Mouse (Mus musculus): ENCODE results near the gene Iqgap1. TPM values are rescaled to one million over a fixed set of nuclear protein-coding genes. Genes with fewer than 3 reads are reported as not detected.

The Iqgap1 gene
- total RNA-seq, 2 experiments from 2014 or later, result 26.0 to 27.3 TPM

DNA sequence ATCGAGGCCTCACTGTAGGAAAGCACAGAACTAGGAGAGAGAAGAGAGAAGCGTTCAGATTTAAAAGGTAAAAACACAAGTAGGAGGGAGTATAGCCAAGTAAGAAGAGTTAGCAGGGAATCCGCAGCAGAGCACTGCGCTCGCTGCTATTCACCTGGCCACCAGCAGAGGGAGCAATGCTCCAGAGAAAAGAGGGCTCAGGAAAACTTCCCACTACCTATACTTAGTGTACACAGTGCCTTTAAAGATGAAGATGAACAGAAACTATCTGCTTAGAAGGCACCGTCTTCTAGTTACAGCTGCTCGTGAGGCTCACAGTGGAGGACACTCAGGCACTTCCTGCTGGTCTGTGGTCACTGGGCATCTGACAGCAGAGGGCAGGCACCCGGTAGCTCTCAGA, 96.1 kb downstream of the Iqgap1 start:
- Histone ChIP-seq H3K4me3 (no peak overlapping the region), H3K27ac (no peak overlapping the region)
- peak; percentile 63 to 85 for DNase-seq (ENCODE audit: extremely low spot score in 1 of 2, low spot score in 2 of 2)
- intact Hi-C loops (cut with DNase I), result loop anchor here (1.0 to 10.0 kb wide), 2 partner anchors 120 to 425 kb away; no protein-coding TSS in a partner anchor
- no peak; the same call in none of the 2 replicates for TF ChIP-seq CTCF (IDR thresholded peaks at IDR 0.05)

DNA sequence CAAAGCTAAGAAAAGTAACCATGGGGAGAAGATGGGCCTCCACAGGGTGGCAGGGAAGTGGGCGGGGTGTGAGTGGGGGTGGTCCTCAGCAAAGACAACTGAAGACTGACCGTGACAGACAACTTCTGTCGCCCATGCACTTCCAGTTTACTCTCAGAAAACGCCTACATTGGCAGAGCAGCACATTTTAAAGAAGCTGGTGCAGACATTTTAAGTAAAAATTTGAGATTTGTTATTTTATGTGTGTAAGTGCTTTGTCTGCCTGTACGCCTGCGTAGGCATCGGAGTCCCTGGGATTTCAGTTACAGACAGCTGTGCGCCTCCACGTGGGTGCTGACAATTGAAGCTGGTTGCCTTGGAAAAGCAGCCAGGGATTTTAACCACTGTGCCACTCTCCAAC, 104.7 kb downstream of the Iqgap1 start:
- DNase-seq (ENCODE audit: extremely low spot score in 1 of 2, low spot score in 2 of 2), result peak; percentile 58 to 61
- H3K4me3 ChIP-seq, result no peak overlapping the region
- H3K27ac ChIP-seq, result no peak overlapping the region
- intact Hi-C loops (cut with DNase I), result loop anchor here (2.0 to 5.0 kb wide), 2 partner anchors 32 to 334 kb away; partner anchors contain the start of genes Crtc3 and Fes
- TF ChIP-seq CTCF (IDR thresholded peaks at IDR 0.05), result no peak

DNA sequence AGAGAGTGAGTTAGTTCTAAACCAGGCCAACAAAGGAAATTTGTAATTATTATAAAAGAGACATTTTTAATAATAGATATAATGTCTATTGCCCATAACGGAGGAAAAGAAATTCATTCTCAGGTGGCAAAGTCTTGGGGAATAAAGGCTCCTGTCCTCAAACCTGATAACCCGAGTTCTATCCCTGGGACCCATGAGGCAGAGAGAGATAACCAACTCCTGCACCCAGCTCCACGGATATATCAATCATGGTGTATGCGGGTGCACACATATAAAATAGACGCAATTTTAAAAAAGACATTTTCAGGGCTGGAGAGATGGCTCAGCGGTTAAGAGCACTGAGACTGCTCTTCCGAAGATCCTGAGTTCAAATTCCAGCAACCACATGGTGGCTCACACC, 106.2 kb downstream of the Iqgap1 start:
- no peak for TF ChIP-seq CTCF (IDR thresholded peaks at IDR 0.05)
- intact Hi-C loops (cut with DNase I), result no loop called here
- Histone ChIP-seq H3K27ac (no peak overlapping the region), H3K4me3 (no peak overlapping the region)
- no peak for DNase-seq (ENCODE audit: extremely low spot score in 1 of 2, low spot score in 2 of 2)

DNA sequence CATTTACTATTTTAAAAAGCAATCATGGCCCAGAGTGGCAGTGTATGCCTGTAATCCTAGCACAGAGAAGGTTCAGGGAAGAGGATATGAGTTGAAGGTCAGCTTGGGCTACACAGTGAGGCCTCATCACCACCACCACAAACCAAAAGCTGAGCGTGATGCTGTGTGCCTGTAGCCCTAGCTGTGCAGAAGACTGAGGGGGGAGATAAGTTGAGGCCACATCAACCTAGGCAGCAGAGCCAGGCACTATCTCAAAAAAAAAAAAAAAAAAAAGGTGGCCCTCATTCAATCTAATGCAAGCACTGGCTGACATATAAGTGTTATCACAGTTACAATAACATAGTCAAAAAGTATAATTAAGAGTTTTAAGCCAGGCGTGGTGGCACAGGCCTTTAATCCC, 106.7 kb downstream of the Iqgap1 start:
- no peak for TF ChIP-seq CTCF (IDR thresholded peaks at IDR 0.05)
- DNase-seq (ENCODE audit: extremely low spot score in 1 of 2, low spot score in 2 of 2), result no peak
- intact Hi-C loops (cut with DNase I), result no loop called here
- no peak overlapping the region for H3K27ac ChIP-seq
- H3K4me3 ChIP-seq, result no peak overlapping the region

DNA sequence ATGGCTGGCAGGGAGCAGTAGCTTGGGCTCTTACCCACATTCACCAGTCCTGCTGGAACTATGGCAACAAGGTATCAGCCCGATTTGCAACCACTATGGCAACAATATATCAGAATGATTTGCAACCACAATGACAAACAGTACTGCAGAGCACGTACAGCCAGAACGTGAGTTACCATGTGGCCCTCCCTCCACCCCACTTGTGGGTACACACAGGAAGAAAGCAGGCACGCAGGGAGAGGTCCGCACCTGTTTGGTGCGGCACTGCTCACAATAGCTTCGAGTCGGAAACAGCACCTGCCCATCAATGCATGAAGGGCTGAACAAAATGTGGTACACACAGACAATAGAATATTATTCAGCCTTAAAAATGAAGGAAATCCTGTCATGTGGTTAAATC, 107.3 kb downstream of the Iqgap1 start:
- DNase-seq (ENCODE audit: extremely low spot score in 1 of 2, low spot score in 2 of 2), result no peak
- no peak overlapping the region for H3K4me3 ChIP-seq
- intact Hi-C loops (cut with DNase I), result no loop called here
- TF ChIP-seq CTCF (IDR thresholded peaks at IDR 0.05), result no peak
- no peak overlapping the region for H3K27ac ChIP-seq

DNA sequence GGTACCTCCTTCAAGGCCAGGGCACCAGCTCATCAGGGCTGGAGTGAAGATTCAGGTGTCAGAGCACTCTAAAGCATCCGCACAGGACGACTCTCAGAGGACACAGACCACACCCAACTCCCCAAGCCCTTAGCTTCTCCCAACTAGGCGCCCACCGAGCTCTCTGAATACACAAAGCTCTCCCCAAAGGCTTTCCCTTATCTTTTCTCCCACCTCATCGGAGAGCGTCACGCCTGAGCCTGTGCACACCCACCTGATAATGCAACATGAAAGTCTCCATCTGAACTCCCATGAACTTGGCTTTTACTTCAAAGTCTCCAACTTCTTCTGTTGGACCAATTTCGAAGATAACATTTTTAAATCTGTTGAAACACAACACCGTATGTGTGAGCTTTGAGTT, 109.0 kb downstream of the Iqgap1 start:
- intact Hi-C loops (cut with DNase I), result no loop called here
- TF ChIP-seq CTCF (IDR thresholded peaks at IDR 0.05), result no peak
- DNase-seq (ENCODE audit: extremely low spot score in 1 of 2, low spot score in 2 of 2), result no peak

DNA sequence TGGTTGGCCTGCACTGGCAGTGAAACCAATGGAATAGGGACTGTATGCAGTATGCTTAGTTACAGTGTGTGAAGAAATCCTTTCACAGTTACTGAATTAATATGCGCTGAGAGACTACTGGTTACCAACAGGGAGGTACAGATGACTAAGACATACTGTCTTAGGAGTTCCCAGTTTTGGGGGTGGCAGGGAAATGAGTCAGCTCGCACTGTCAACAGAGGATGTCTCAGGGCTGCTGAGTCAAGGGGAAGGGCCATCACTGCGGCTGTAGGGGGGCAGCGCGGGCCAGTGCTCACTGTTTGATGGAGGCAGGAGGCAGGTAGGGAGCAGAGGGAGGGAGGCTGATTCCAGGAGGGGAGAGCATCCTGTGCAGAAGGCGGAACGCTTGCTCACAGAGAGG, 110.5 kb downstream of the Iqgap1 start:
- intact Hi-C loops (cut with DNase I), result loop anchor here (2.0 kb wide), 1 partner anchor 51 kb away; no protein-coding TSS in a partner anchor
- Histone ChIP-seq H3K4me3 (no peak overlapping the region), H3K27ac (no peak overlapping the region)
- no peak for TF ChIP-seq CTCF (IDR thresholded peaks at IDR 0.05)
- DNase-seq (ENCODE audit: extremely low spot score in 1 of 2, low spot score in 2 of 2), result peak; percentile 47 to 50

More for the DNA sequence above, 109.0 kb downstream of the Iqgap1 start:
- Histone ChIP-seq H3K4me3 (no peak overlapping the region), H3K27ac (no peak overlapping the region)

DNA sequence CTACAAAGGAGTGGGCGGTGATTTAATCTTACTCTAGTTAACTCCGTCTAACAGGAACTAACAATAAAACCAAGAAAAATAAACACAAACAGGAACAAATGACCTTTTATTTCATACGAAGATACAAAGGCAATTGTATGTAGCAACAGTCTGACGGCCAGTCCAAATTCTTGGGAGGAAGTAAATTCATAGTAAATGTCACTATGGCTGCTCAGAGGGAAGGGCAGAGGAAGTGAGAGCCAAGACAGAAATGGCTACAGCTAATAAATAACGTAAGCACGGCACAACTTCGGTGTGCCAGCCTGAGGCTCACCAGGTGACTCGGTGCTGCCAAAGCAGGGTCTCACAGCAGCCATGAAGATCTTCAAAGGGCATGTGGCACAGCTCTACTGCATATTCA, 114.3 kb downstream of the Iqgap1 start:
- no peak overlapping the region for H3K27ac ChIP-seq
- no peak for DNase-seq (ENCODE audit: extremely low spot score in 1 of 2, low spot score in 2 of 2)
- no peak overlapping the region for H3K4me3 ChIP-seq
- intact Hi-C loops (cut with DNase I), result no loop called here
- TF ChIP-seq CTCF (IDR thresholded peaks at IDR 0.05), result no peak

DNA sequence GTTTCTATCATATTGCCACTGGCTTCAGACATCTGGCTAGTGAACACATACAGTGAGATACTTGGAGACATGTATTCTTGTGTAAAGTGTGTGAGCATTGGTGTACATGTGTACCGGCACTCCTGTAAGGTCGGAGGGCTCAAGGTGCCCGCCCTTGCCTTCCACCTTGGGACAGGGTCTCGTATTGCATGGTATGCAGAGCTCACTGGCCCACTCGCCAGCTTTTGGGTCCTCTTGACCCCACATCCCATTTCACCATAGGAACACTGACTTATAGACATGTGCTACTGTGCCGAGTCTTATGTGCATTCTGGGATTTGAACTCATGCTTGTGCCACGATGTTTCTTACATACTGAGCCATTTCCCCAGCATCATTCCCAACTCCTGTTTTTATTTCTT, 115.4 kb downstream of the Iqgap1 start:
- intact Hi-C loops (cut with DNase I), result no loop called here
- no peak for DNase-seq (ENCODE audit: extremely low spot score in 1 of 2, low spot score in 2 of 2)
- Histone ChIP-seq H3K27ac (no peak overlapping the region), H3K4me3 (no peak overlapping the region)
- TF ChIP-seq CTCF (IDR thresholded peaks at IDR 0.05), result no peak

DNA sequence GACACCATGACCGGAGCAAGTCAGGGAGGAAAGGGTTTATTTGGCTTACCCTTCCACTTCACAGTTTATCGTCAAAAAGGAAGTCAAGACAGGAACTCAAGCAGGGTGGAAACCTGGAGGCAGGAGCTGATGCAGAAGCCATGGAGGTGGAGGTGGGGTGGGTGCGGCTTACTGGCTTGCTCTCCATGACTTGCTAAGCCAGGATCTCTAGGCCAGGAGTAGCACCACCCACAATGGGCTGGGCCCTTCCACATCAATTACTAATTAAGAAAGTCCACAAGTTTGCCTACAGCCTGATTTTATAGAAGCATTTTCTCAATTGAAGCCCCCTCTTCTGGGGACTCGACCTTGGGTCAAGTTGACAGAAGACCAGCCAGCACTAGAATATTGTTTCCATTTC, 121.7 kb downstream of the Iqgap1 start:
- intact Hi-C loops (cut with DNase I), result no loop called here
- no peak for DNase-seq (ENCODE audit: extremely low spot score in 1 of 2, low spot score in 2 of 2)
- Histone ChIP-seq H3K27ac (no peak overlapping the region), H3K4me3 (no peak overlapping the region)
- no peak for TF ChIP-seq CTCF (IDR thresholded peaks at IDR 0.05)

DNA sequence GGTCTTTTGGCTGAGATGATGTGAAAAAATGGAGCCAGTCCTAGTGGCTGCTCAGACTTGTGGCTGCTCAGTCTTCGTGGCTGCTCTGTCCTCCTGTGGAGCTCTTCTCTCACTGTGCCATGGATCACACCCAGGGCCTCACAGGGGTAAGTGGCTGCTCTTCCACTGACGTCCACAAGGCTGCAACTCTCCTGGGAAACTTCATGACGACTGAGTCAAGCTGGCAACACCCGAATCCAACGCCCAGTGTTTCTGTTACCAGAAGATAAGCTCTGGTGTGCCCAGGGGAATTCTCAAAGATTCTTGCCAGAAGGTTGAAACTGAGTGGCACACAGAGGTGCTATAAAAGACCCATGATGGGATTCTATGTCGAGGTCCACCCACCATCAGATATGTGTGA, 123.3 kb downstream of the Iqgap1 start:
- Histone ChIP-seq H3K27ac (no peak overlapping the region), H3K4me3 (no peak overlapping the region)
- intact Hi-C loops (cut with DNase I), result no loop called here
- no peak for DNase-seq (ENCODE audit: extremely low spot score in 1 of 2, low spot score in 2 of 2)
- TF ChIP-seq CTCF (IDR thresholded peaks at IDR 0.05), result no peak

DNA sequence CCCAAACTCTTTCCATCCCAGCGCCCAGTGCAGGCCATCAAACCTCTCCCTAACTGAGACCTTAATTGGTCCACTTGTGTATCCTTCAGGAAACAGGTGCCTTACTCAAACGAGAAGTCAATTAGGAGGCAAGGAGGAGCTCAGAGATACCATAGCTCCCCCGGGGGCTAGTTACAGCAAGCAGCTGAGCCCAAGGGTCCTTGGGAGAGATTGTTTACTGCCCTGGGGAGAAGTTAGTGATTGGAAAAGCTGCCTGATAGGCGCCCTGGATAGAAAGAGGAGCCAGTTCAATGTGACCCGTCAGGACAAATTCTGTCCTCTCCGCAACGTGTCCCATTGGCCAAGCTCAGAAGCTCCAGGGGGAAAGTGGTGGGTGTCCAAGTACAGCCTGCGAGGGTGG, 126.1 kb downstream of the Iqgap1 start:
- Histone ChIP-seq H3K27ac (no peak overlapping the region), H3K4me3 (no peak overlapping the region)
- intact Hi-C loops (cut with DNase I), result no loop called here
- no peak for DNase-seq (ENCODE audit: extremely low spot score in 1 of 2, low spot score in 2 of 2)
- no peak for TF ChIP-seq CTCF (IDR thresholded peaks at IDR 0.05)

DNA sequence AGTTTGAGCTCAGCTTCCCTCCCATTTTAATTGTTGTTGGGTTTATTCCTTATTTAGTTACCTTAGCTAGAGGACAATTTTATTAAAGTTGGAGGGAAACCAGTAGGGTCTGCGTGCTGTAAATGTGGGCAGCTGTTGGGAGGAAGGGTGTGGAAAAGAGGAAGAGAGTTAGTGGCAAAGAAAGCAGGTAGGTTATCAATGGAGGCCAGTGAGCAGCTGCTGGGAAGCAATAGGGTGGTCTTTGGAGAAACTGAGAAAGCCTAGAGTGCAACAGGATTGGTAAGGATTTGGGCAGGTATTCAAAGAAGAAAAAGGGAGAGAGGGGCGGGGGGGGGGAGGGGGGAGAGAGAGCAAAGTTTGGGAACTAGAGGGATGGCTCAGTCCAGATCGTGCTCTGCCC, 126.8 kb downstream of the Iqgap1 start:
- no peak overlapping the region for H3K4me3 ChIP-seq
- intact Hi-C loops (cut with DNase I), result no loop called here
- no peak for TF ChIP-seq CTCF (IDR thresholded peaks at IDR 0.05)
- no peak for DNase-seq (ENCODE audit: extremely low spot score in 1 of 2, low spot score in 2 of 2)
- no peak overlapping the region for H3K27ac ChIP-seq

All from left cerebral cortex, adult 2 months (tissue).